Mouse (Mus musculus): ENCODE results near the gene Chchd6. TPM values are rescaled to one million over a fixed set of nuclear protein-coding genes. Genes with fewer than 3 reads are reported as not detected.

Chchd6 gene
- polyA plus RNA-seq, 1 experiment from 2014 or later: 69.0 TPM

GRCm38 (mm10) chr6:89380751-89381150 is 214.7 kb downstream of the Chchd6 start:
- ATAC-seq (ENCODE audit: low FRiP score, low TSS enrichment): no peak
- Histone ChIP-seq H3K27ac (ENCODE audit: low read depth, low read length) (no peak overlapping the region), H3K4me2 (replicated peaks; ENCODE audit: low read depth, low read length) (no peak overlapping the region), H3K4me1 (ENCODE audit: control insufficient read depth, insufficient read depth, low read length) (no peaks in the 10 kb centered on the region), H3K27me3 (ENCODE audit: control insufficient read depth, insufficient read depth, low read length) (no peaks in the 10 kb centered on the region), H3K9ac (ENCODE audit: low read depth, low read length) (no peak overlapping the region), H3K4me3 (ENCODE audit: low read length) (no peak overlapping the region), H3K9me3 (ENCODE audit: control insufficient read depth, low read length) (no peaks in the 10 kb centered on the region), H3K36me3 (ENCODE audit: control insufficient read depth, insufficient read depth, low read length) (no peaks in the 10 kb centered on the region)
- WGBS: 49% methylated on average over 3 of the region's 3 CpGs

DNA sequence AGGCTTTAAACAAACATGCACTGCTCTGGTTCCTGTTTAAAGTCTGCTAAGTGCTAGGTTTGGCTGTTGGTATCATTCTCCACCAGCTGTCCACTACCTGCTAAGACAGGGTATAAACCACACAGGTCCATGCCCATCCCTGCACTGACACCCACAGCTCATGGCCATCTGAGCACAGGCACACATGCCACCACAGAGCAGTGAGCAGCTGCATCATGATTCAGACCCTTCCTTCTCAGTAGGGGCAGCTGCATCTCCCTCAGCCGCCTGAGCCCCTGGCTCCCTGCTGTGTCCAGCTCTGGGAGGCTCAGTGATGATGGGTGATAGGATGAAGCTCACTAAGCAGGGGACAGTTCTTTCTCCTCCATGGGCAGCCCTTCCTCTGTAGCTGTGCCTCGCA is 217.2 kb downstream of the Chchd6 start:
- WGBS: 80% methylated on average over 2 of the region's 2 CpGs
- H3K9ac ChIP-seq (ENCODE audit: low read depth, low read length): no peak overlapping the region
- H3K4me3 ChIP-seq (ENCODE audit: low read length): no peak overlapping the region
- no peaks in the 10 kb centered on the region for H3K27me3 ChIP-seq (ENCODE audit: control insufficient read depth, insufficient read depth, low read length)
- H3K4me2 ChIP-seq (replicated peaks; ENCODE audit: low read depth, low read length): no peak overlapping the region
- H3K4me1 ChIP-seq (ENCODE audit: control insufficient read depth, insufficient read depth, low read length): no peaks in the 10 kb centered on the region
- H3K36me3 ChIP-seq (ENCODE audit: control insufficient read depth, insufficient read depth, low read length): no peaks in the 10 kb centered on the region
- no peak for ATAC-seq (ENCODE audit: low FRiP score, low TSS enrichment)
- no peaks in the 10 kb centered on the region for H3K9me3 ChIP-seq (ENCODE audit: control insufficient read depth, low read length)
- H3K27ac ChIP-seq (ENCODE audit: low read depth, low read length): no peak overlapping the region

- ATAC-seq (ENCODE audit: low FRiP score, low TSS enrichment): no peak
- H3K27ac ChIP-seq (ENCODE audit: low read depth, low read length): no peak overlapping the region
Measured at GRCm38 (mm10) chr6:89368812-89369211, 226.6 kb downstream of the Chchd6 start.

DNA sequence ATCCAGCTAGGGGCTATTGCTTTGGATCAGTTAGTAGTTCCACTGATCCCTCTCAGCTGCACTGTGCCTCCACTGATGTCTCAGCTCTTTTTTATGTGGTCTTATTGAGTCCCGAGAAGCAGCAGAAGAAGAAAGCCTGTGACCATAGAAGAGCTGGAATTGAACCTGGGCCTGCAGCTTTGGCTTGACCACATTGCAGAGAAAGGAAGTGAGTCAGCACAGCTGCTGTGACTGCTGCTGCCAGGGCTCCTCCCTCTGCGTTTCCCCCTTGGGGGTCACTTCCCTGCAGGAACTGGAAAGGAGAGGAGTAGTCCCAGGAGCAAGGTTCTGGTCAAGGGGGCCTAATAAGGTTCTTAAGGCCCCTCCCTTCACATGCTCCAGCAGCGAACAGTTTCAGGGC is 231.1 kb downstream of the Chchd6 start:
- WGBS: 60% methylated on average over 3 of the region's 3 CpGs
- no peaks in the 10 kb centered on the region for H3K27me3 ChIP-seq (ENCODE audit: control insufficient read depth, insufficient read depth, low read length)
- H3K4me3 ChIP-seq (ENCODE audit: low read length): no peak overlapping the region
- H3K9ac ChIP-seq (ENCODE audit: low read depth, low read length): no peak overlapping the region
- ATAC-seq (ENCODE audit: low FRiP score, low TSS enrichment): no peak
- H3K9me3 ChIP-seq (ENCODE audit: control insufficient read depth, low read length): no peaks in the 10 kb centered on the region
- H3K4me1 ChIP-seq (ENCODE audit: control insufficient read depth, insufficient read depth, low read length): peaks cover 21% of the 10 kb centered on the region
- H3K4me2 ChIP-seq (replicated peaks; ENCODE audit: low read depth, low read length): no peak overlapping the region
- H3K27ac ChIP-seq (ENCODE audit: low read depth, low read length): no peak overlapping the region
- no peaks in the 10 kb centered on the region for H3K36me3 ChIP-seq (ENCODE audit: control insufficient read depth, insufficient read depth, low read length)

More at GRCm38 (mm10) chr6:89368812-89369211, 226.6 kb downstream of the Chchd6 start:
- Histone ChIP-seq H3K9me3 (ENCODE audit: control insufficient read depth, low read length) (no peaks in the 10 kb centered on the region), H3K27me3 (ENCODE audit: control insufficient read depth, insufficient read depth, low read length) (no peaks in the 10 kb centered on the region), H3K36me3 (ENCODE audit: control insufficient read depth, insufficient read depth, low read length) (no peaks in the 10 kb centered on the region), H3K9ac (ENCODE audit: low read depth, low read length) (no peak overlapping the region), H3K4me1 (ENCODE audit: control insufficient read depth, insufficient read depth, low read length) (no peaks in the 10 kb centered on the region), H3K4me2 (replicated peaks; ENCODE audit: low read depth, low read length) (no peak overlapping the region), H3K4me3 (ENCODE audit: low read length) (no peak overlapping the region)

GRCm38 (mm10) chr6:89363107-89363451 is 232.4 kb downstream of the Chchd6 start:
- Histone ChIP-seq H3K27ac (ENCODE audit: low read depth, low read length) (no peak overlapping the region), H3K27me3 (ENCODE audit: control insufficient read depth, insufficient read depth, low read length) (no peaks in the 10 kb centered on the region), H3K4me3 (ENCODE audit: low read length) (peak overlapping the region; percentile 98), H3K9me3 (ENCODE audit: control insufficient read depth, low read length) (no peaks in the 10 kb centered on the region), H3K9ac (ENCODE audit: low read depth, low read length) (peak overlapping the region; percentile 55; the same call in 1 of the 2 replicates), H3K4me2 (replicated peaks; ENCODE audit: low read depth, low read length) (peak overlapping the region; percentile 87), H3K4me1 (ENCODE audit: control insufficient read depth, insufficient read depth, low read length) (peaks cover 29% of the 10 kb centered on the region), H3K36me3 (ENCODE audit: control insufficient read depth, insufficient read depth, low read length) (no peaks in the 10 kb centered on the region)
- ATAC-seq (ENCODE audit: low FRiP score, low TSS enrichment): no peak
- WGBS: 4% methylated on average over 16 of the region's 16 CpGs

DNA sequence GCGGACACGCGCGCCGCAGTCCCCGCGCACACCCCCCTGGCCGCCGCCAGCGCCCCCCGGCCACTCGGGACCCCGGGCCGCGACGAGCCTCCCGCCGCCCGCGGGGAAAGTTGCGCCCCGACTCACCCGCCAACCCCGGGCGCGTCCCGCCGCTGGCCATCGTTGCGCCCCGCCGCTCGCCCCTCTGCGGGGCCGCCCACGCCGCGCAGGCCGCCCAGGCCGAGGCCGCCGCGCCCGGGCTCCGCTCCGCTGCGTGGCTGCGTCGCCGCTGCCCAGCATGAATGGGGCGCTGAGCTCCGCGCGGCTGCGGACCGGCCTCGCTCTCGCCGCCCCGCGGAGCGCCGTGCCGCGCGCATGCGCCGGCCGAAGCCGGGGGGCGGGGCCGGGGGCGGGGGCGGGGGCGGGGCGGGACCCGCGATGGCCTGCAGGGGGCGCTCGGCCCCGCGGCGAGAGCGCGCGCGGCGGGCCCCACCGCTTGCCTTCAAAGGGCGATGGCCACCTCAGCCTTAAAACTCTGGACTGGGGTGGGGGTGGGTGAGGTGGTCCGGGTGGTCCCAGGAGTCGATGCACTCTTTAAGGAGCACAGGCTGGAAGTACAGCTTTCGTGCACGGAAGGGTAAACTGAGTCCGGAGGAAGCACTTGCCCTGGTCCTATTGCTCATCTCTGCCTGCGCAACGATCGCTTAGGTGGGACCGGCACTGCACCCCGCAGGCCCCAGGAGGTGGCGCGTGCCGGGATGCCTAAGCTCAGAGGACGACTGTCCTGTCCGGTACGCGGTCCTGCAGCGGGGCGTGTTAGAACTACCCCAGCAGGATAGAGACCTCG is 233.0 kb downstream of the Chchd6 start, which contains the start of gene Plxna1:
Plxna1 (minus strand) TSS at position 340 of the 826 bp plus-strand sequence.
- H3K4me2 ChIP-seq (replicated peaks; ENCODE audit: low read depth, low read length): peak within 1 kb of the TSS; percentile 87
- under 1% methylated on average over 76 of the region's 110 CpGs for WGBS
- peak within 1 kb of the TSS; percentile 98 for H3K4me3 ChIP-seq (ENCODE audit: low read length)
- peak; percentile 85 for ATAC-seq (ENCODE audit: low FRiP score, low TSS enrichment)
- no peaks in the 10 kb centered on the region for H3K36me3 ChIP-seq (ENCODE audit: control insufficient read depth, insufficient read depth, low read length)
- H3K9ac ChIP-seq (ENCODE audit: low read depth, low read length): peak within 1 kb of the TSS; percentile 95
- peak within 1 kb of the TSS; percentile 43; the same call in 1 of the 2 replicates for H3K27ac ChIP-seq (ENCODE audit: low read depth, low read length)
- no peaks in the 10 kb centered on the region for H3K27me3 ChIP-seq (ENCODE audit: control insufficient read depth, insufficient read depth, low read length)
- no peaks in the 10 kb centered on the region for H3K9me3 ChIP-seq (ENCODE audit: control insufficient read depth, low read length)
- H3K4me1 ChIP-seq (ENCODE audit: control insufficient read depth, insufficient read depth, low read length): peaks cover 29% of the 10 kb centered on the region

- peaks cover 5% of the 10 kb centered on the region; the same call in 1 of the 2 replicates for H3K36me3 ChIP-seq (ENCODE audit: control insufficient read depth, insufficient read depth, low read length)
- H3K4me3 ChIP-seq (ENCODE audit: low read length): peak overlapping the region; percentile 98
- no peaks in the 10 kb centered on the region for H3K27me3 ChIP-seq (ENCODE audit: control insufficient read depth, insufficient read depth, low read length)
- peak overlapping the region; percentile 95 for H3K9ac ChIP-seq (ENCODE audit: low read depth, low read length)
- WGBS: under 1% methylated on average over 61 of the region's 80 CpGs
- ATAC-seq (ENCODE audit: low FRiP score, low TSS enrichment): peak; percentile 59
- peak overlapping the region; percentile 43; the same call in 1 of the 2 replicates for H3K27ac ChIP-seq (ENCODE audit: low read depth, low read length)
- H3K4me2 ChIP-seq (replicated peaks; ENCODE audit: low read depth, low read length): peak overlapping the region; percentile 87
- H3K9me3 ChIP-seq (ENCODE audit: control insufficient read depth, low read length): no peaks in the 10 kb centered on the region
- H3K4me1 ChIP-seq (ENCODE audit: control insufficient read depth, insufficient read depth, low read length): peaks cover 29% of the 10 kb centered on the region
Measured at GRCm38 (mm10) chr6:89361418-89362280, 233.8 kb downstream of the Chchd6 start.

DNA sequence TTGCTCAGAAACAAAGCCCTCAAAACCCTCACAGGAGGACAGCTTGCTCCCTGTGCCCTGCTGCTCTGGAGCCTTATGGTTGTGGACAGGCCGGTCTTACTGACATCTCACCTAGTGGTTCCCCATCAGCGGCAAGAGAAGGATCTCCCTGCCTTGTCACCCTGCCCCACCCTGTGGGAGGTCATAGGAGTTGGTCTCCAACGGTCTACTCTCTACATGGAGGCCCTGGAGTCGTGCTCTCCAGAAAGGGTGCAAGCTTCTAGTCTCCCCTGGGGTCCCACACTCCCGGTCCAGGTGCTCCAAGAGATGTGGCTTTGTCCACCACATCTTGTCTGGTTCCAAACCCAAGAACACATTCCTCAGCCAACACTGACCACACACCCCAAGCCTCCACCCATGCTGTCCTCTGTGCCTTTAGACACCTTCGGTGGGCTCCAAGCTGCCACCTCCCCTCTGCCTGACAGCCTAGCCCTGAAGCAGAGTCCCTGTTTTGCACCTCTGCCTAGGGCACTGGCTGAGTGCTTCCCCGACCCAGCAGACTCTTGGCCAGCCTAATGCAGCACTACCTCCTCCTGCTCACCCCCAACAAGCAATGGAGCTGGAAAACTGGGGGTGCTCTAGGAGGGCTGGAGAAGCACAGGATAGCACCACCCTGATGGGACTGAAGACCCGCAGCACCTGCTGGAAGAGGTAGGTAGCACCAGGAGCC is 234.6 kb downstream of the Chchd6 start:
- no peak for ATAC-seq (ENCODE audit: low FRiP score, low TSS enrichment)
- H3K4me2 ChIP-seq (replicated peaks; ENCODE audit: low read depth, low read length): peak overlapping the region; percentile 87
- H3K4me1 ChIP-seq (ENCODE audit: control insufficient read depth, insufficient read depth, low read length): peaks cover 29% of the 10 kb centered on the region
- peak overlapping the region; percentile 98 for H3K4me3 ChIP-seq (ENCODE audit: low read length)
- H3K9ac ChIP-seq (ENCODE audit: low read depth, low read length): peak overlapping the region; percentile 95
- H3K27ac ChIP-seq (ENCODE audit: low read depth, low read length): no peak overlapping the region
- H3K9me3 ChIP-seq (ENCODE audit: control insufficient read depth, low read length): no peaks in the 10 kb centered on the region
- WGBS: 50% methylated on average over 8 of the region's 8 CpGs
- H3K36me3 ChIP-seq (ENCODE audit: control insufficient read depth, insufficient read depth, low read length): peaks cover 13% of the 10 kb centered on the region; the same call in 1 of the 2 replicates
- no peaks in the 10 kb centered on the region for H3K27me3 ChIP-seq (ENCODE audit: control insufficient read depth, insufficient read depth, low read length)
